Mouse (Mus musculus): ENCODE measurements around the gene 4930455H04Rik. TPM values are rescaled to one million over a fixed set of nuclear protein-coding genes. Genes with fewer than 3 reads are reported as not detected.
A peak's percentile ranks its signal among the peaks of the same experiment; 100 is the strongest.

Gene 4930455H04Rik
- polyA plus RNA-seq, 1 experiment: not detected

DNA sequence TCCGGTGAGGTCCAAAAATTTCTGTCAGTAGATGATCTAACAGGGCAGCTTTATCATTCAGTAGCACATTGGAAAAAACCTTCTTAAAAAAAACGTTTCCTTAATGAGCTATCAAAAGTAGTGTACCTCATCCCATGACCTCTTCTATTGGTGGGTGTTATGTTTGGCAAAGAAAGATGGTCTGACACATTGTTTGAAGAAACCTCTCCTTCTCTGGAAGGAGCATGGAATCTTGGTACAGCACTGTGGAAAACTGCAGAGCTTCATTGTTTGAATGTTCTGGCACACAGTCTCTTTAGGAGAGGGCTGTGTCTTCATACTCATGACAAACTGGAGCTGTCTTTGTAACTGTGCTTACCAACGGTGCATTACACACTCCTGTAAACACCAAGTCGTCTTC lies 4.9 kb upstream of the 4930455H04Rik start:
- Histone ChIP-seq H3K27me3 (ENCODE audit: control insufficient read depth, insufficient read depth, low read length, poor library complexity, severe bottlenecking) (peaks cover 2% of the 10 kb centered on the region; the same call in 1 of the 2 replicates), H3K9me3 (replicated peaks; ENCODE audit: control insufficient read depth, insufficient read depth, low read length, poor library complexity, severe bottlenecking) (no peaks in the 10 kb centered on the region), H3K36me3 (ENCODE audit: control insufficient read depth, insufficient read depth, low read length, poor library complexity, severe bottlenecking) (no peaks in the 10 kb centered on the region), H3K9ac (ENCODE audit: low read depth, poor library complexity, severe bottlenecking) (no peak overlapping the region), H3K4me1 (ENCODE audit: control insufficient read depth, insufficient read depth, low read length) (peaks cover 6% of the 10 kb centered on the region), H3K4me3 (ENCODE audit: low read depth, low read length) (no peak overlapping the region), H3K27ac (ENCODE audit: insufficient read depth, low read length) (no peak overlapping the region)
- TF ChIP-seq POLR2A (IDR thresholded peaks at IDR 0.05; ENCODE audit: insufficient read depth, low read length) (no peak), CTCF (IDR thresholded peaks at IDR 0.05; ENCODE audit: low read depth, low read length) (no peak), EP300 (IDR thresholded peaks at IDR 0.05; ENCODE audit: insufficient read depth, low read depth, low read length) (no peak)

DNA sequence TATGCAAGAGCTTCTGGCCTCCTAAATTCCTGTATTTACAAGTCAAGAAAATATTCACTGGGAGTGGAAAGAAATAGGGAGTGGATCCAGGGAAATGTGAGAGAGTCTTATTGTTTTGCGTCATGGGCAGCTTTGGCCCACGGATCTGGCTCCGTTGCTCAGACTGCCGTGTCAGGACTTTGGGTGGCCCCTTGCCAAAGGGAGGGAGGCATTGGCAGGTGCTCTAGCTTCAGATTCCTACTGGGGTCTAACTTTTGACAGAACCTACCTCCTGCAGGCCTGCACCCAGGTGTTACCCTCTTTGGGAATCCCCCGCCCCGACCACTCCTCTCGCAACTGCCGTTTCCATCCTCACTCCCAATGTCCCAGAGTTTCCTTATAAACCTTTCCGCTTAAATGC lies 3.6 kb upstream of the 4930455H04Rik start:
- no peak overlapping the region for H3K9ac ChIP-seq (ENCODE audit: low read depth, poor library complexity, severe bottlenecking)
- no peaks in the 10 kb centered on the region for H3K9me3 ChIP-seq (replicated peaks; ENCODE audit: control insufficient read depth, insufficient read depth, low read length, poor library complexity, severe bottlenecking)
- no peaks in the 10 kb centered on the region for H3K36me3 ChIP-seq (ENCODE audit: control insufficient read depth, insufficient read depth, low read length, poor library complexity, severe bottlenecking)
- no peak overlapping the region for H3K27ac ChIP-seq (ENCODE audit: insufficient read depth, low read length)
- TF ChIP-seq CTCF (IDR thresholded peaks at IDR 0.05; ENCODE audit: low read depth, low read length) (no peak), POLR2A (IDR thresholded peaks at IDR 0.05; ENCODE audit: insufficient read depth, low read length) (no peak), EP300 (IDR thresholded peaks at IDR 0.05; ENCODE audit: insufficient read depth, low read depth, low read length) (no peak)
- H3K4me1 ChIP-seq (ENCODE audit: control insufficient read depth, insufficient read depth, low read length): peaks cover 6% of the 10 kb centered on the region
- peaks cover 2% of the 10 kb centered on the region; the same call in 1 of the 2 replicates for H3K27me3 ChIP-seq (ENCODE audit: control insufficient read depth, insufficient read depth, low read length, poor library complexity, severe bottlenecking)
- no peak overlapping the region for H3K4me3 ChIP-seq (ENCODE audit: low read depth, low read length)

GRCm38 (mm10) chr3:116966225-116966624 lies 1.8 kb upstream of the 4930455H04Rik start:
- Histone ChIP-seq H3K9me3 (replicated peaks; ENCODE audit: control insufficient read depth, insufficient read depth, low read length, poor library complexity, severe bottlenecking) (no peaks in the 10 kb centered on the region), H3K27me3 (ENCODE audit: control insufficient read depth, insufficient read depth, low read length, poor library complexity, severe bottlenecking) (peaks cover 2% of the 10 kb centered on the region; the same call in 1 of the 2 replicates), H3K4me3 (ENCODE audit: low read depth, low read length) (no peak overlapping the region), H3K9ac (ENCODE audit: low read depth, poor library complexity, severe bottlenecking) (no peak overlapping the region), H3K36me3 (ENCODE audit: control insufficient read depth, insufficient read depth, low read length, poor library complexity, severe bottlenecking) (no peaks in the 10 kb centered on the region), H3K4me1 (ENCODE audit: control insufficient read depth, insufficient read depth, low read length) (peaks cover 6% of the 10 kb centered on the region), H3K27ac (ENCODE audit: insufficient read depth, low read length) (no peak overlapping the region)
- TF ChIP-seq POLR2A (IDR thresholded peaks at IDR 0.05; ENCODE audit: insufficient read depth, low read length) (no peak), CTCF (IDR thresholded peaks at IDR 0.05; ENCODE audit: low read depth, low read length) (peak; percentile 5)

- Histone ChIP-seq H3K4me3 (ENCODE audit: low read depth, low read length) (no peak overlapping the region), H3K27me3 (ENCODE audit: control insufficient read depth, insufficient read depth, low read length, poor library complexity, severe bottlenecking) (peaks cover 2% of the 10 kb centered on the region; the same call in 1 of the 2 replicates), H3K36me3 (ENCODE audit: control insufficient read depth, insufficient read depth, low read length, poor library complexity, severe bottlenecking) (no peaks in the 10 kb centered on the region), H3K27ac (ENCODE audit: insufficient read depth, low read length) (no peak overlapping the region), H3K4me1 (ENCODE audit: control insufficient read depth, insufficient read depth, low read length) (peaks cover 5% of the 10 kb centered on the region), H3K9ac (ENCODE audit: low read depth, poor library complexity, severe bottlenecking) (no peak overlapping the region), H3K9me3 (replicated peaks; ENCODE audit: control insufficient read depth, insufficient read depth, low read length, poor library complexity, severe bottlenecking) (no peaks in the 10 kb centered on the region)
- TF ChIP-seq POLR2A (IDR thresholded peaks at IDR 0.05; ENCODE audit: insufficient read depth, low read length) (no peak), EP300 (IDR thresholded peaks at IDR 0.05; ENCODE audit: insufficient read depth, low read depth, low read length) (no peak), CTCF (IDR thresholded peaks at IDR 0.05; ENCODE audit: low read depth, low read length) (no peak)
These were observed 1.3 kb upstream of the 4930455H04Rik start for GRCm38 (mm10) chr3:116966800-116967199.

DNA sequence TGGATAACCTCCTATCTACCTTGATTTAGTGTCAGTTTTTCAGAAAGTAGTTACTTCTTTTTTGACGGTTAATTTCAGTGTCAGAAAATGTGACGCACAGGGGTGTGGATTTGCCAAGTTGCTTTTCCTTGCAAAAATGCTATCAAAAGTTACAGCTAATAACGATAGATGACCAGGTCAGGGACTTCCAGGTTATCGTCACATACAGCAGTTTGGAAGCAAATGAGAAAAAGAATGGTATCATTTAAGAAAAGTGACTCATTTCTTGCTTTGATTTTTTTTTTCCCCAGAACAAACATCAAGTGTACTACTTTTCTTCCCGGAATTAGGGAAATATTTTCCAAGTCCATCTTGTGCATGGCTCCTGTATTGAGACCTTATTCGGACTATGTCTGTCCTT lies 631 bp upstream of the 4930455H04Rik start:
- Histone ChIP-seq H3K4me1 (ENCODE audit: control insufficient read depth, insufficient read depth, low read length) (peaks cover 2% of the 10 kb centered on the region), H3K27me3 (ENCODE audit: control insufficient read depth, insufficient read depth, low read length, poor library complexity, severe bottlenecking) (peaks cover 2% of the 10 kb centered on the region; the same call in 1 of the 2 replicates), H3K36me3 (ENCODE audit: control insufficient read depth, insufficient read depth, low read length, poor library complexity, severe bottlenecking) (no peaks in the 10 kb centered on the region), H3K27ac (ENCODE audit: insufficient read depth, low read length) (no peak overlapping the region), H3K4me3 (ENCODE audit: low read depth, low read length) (no peak overlapping the region), H3K9me3 (replicated peaks; ENCODE audit: control insufficient read depth, insufficient read depth, low read length, poor library complexity, severe bottlenecking) (no peaks in the 10 kb centered on the region), H3K9ac (ENCODE audit: low read depth, poor library complexity, severe bottlenecking) (no peak overlapping the region)
- no peak for TF ChIP-seq POLR2A (IDR thresholded peaks at IDR 0.05; ENCODE audit: insufficient read depth, low read length)
- no peak for TF ChIP-seq CTCF (IDR thresholded peaks at IDR 0.05; ENCODE audit: low read depth, low read length)
- TF ChIP-seq EP300 (IDR thresholded peaks at IDR 0.05; ENCODE audit: insufficient read depth, low read depth, low read length): no peak

- Histone ChIP-seq H3K36me3 (ENCODE audit: control insufficient read depth, insufficient read depth, low read length, poor library complexity, severe bottlenecking) (no peaks in the 10 kb centered on the region), H3K4me1 (ENCODE audit: control insufficient read depth, insufficient read depth, low read length) (peaks cover 2% of the 10 kb centered on the region), H3K9me3 (replicated peaks; ENCODE audit: control insufficient read depth, insufficient read depth, low read length, poor library complexity, severe bottlenecking) (no peaks in the 10 kb centered on the region), H3K4me3 (ENCODE audit: low read depth, low read length) (peak within 1 kb of the TSS; percentile 26), H3K9ac (ENCODE audit: low read depth, poor library complexity, severe bottlenecking) (no peak within 1 kb of the TSS), H3K27ac (ENCODE audit: insufficient read depth, low read length) (no peak within 1 kb of the TSS), H3K27me3 (ENCODE audit: control insufficient read depth, insufficient read depth, low read length, poor library complexity, severe bottlenecking) (no peaks in the 10 kb centered on the region)
- TF ChIP-seq POLR2A (IDR thresholded peaks at IDR 0.05; ENCODE audit: insufficient read depth, low read length) (no peak), EP300 (IDR thresholded peaks at IDR 0.05; ENCODE audit: insufficient read depth, low read depth, low read length) (no peak), CTCF (IDR thresholded peaks at IDR 0.05; ENCODE audit: low read depth, low read length) (no peak)
These were observed 502 bp downstream of the 4930455H04Rik start, which contains the start of gene Palmd for GRCm38 (mm10) chr3:116968540-116968997. Palmd (minus strand) TSS chr3:116968987.
